Mouse (Mus musculus) limb, embryonic 11.5 days (tissue): Measurements from ENCODE around the gene Kank2. TPM values are rescaled to one million over a fixed set of nuclear protein-coding genes. Genes with fewer than 3 reads are reported as not detected.

ENCODE experiments used
- ATAC-seq: fragments of 200-750 bp; cut with Nextera tagmentation; 2 replicates; pipeline ENCODE4 v1.8.0; 2017; ENCODE audit warnings: low read depth; ENCODE audit not compliant: insufficient number of reproducible peaks, low FRiP score, low TSS enrichment
- DNase-seq: peaks from one replicate; pipeline ENCODE4 v3.0.0-alpha.2; 2015; ENCODE audit warnings: low spot score
- H3K27ac ChIP-seq: fragments of 300-500 bp; sonication (generic); replicated peaks from 2 replicates; pipeline ENCODE4 v1.5.1; 2014; ENCODE audit warnings: low read depth, mild to moderate bottlenecking, low read length
- H3K27me3 ChIP-seq: fragments of 300-500 bp; sonication (generic); 2 replicates; pipeline ENCODE4 v1.6.1; 2014; ENCODE audit warnings: mild to moderate bottlenecking, low read length, mixed read lengths; ENCODE audit not compliant: control insufficient read depth, insufficient read depth
- H3K36me3 ChIP-seq: fragments of 300-500 bp; sonication (generic); 2 replicates; pipeline ENCODE4 v1.6.1; 2014; ENCODE audit warnings: mild to moderate bottlenecking, low read length, moderate library complexity, mixed read lengths; ENCODE audit not compliant: control insufficient read depth, insufficient read depth
- H3K4me1 ChIP-seq: fragments of 300-500 bp; sonication (generic); 2 replicates; pipeline ENCODE4 v1.6.1; 2014; ENCODE audit warnings: low read length, mixed read lengths; ENCODE audit not compliant: control insufficient read depth, insufficient read depth
- H3K4me2 ChIP-seq: fragments of 300-500 bp; sonication (generic); 2 replicates; pipeline ENCODE4 v1.6.1; 2014; ENCODE audit warnings: low read depth, mild to moderate bottlenecking, moderate library complexity; ENCODE audit not compliant: severe bottlenecking
- H3K4me3 ChIP-seq: fragments of 300-500 bp; sonication (generic); 2 replicates; pipeline ENCODE4 v1.5.1; 2014; ENCODE audit warnings: low read depth, low read length
- H3K9ac ChIP-seq: fragments of 300-500 bp; sonication (generic); 2 replicates; pipeline ENCODE4 v1.6.1; 2014; ENCODE audit warnings: mild to moderate bottlenecking, low read length
- H3K9me3 ChIP-seq: fragments of 300-500 bp; sonication (generic); 2 replicates; pipeline ENCODE4 v1.6.1; 2016; ENCODE audit warnings: low read length; ENCODE audit not compliant: control insufficient read depth
- WGBS: fragments of 180-500 bp; shearing (Covaris S2); extraction: QIAGEN DNeasy Blood & Tissue Kit; methylation state at CpG from one replicate; pipeline ENCODE4 v1.1.7; 2014; 5-methylcytosine and 5-hydroxymethylcytosine counted together
- polyA plus RNA-seq: library from polyadenylated mRNA; unstranded; fragments of >200 nt; fragmentation: Nextera tagmentation; extraction: Ambion mirVana; gene quantifications from 2 replicates; pipeline ENCODE4 v1.2.1, GENCODE M21; 2014

Kank2 gene
- polyA plus RNA-seq, 1 experiment from 2014 or later, result 11.6 TPM

GRCm38 (mm10) chr9:21840115-21840787, 41.7 kb upstream of the Kank2 start:
- Histone ChIP-seq H3K9me3 (no peaks in the 10 kb centered on the region), H3K36me3 (peaks cover 21% of the 10 kb centered on the region), H3K27me3 (no peaks in the 10 kb centered on the region), H3K4me1 (peaks cover 4% of the 10 kb centered on the region; the same call in 1 of the 2 replicates), H3K27ac (no peak overlapping the region), H3K9ac (no peak overlapping the region), H3K4me2 (no peak overlapping the region), H3K4me3 (no peak overlapping the region)
- DNase-seq (peak; percentile 72), ATAC-seq (no peak)
- 58% methylated on average over 8 of the region's 8 CpGs for WGBS

GRCm38 (mm10) chr9:21837690-21838089, 39.1 kb upstream of the Kank2 start:
- no peak for DNase-seq
- H3K4me3 ChIP-seq, result no peak overlapping the region
- 95% methylated on average over 2 of the region's 2 CpGs for WGBS
- H3K36me3 ChIP-seq, result peaks cover 19% of the 10 kb centered on the region; the same call in 1 of the 2 replicates
- no peaks in the 10 kb centered on the region for H3K27me3 ChIP-seq
- no peak overlapping the region for H3K27ac ChIP-seq
- no peak for ATAC-seq
- peaks cover 2% of the 10 kb centered on the region; the same call in 1 of the 2 replicates for H3K4me1 ChIP-seq
- H3K9me3 ChIP-seq, result no peaks in the 10 kb centered on the region
- H3K4me2 ChIP-seq, result no peak overlapping the region
- H3K9ac ChIP-seq, result no peak overlapping the region

- Histone ChIP-seq H3K27me3 (no peaks in the 10 kb centered on the region), H3K4me3 (no peak within 1 kb of the TSS), H3K4me2 (no peak within 1 kb of the TSS), H3K36me3 (peaks cover 19% of the 10 kb centered on the region; the same call in 1 of the 2 replicates), H3K27ac (no peak within 1 kb of the TSS), H3K9ac (no peak within 1 kb of the TSS; the same call in 1 of the 2 replicates), H3K4me1 (no peaks in the 10 kb centered on the region), H3K9me3 (no peaks in the 10 kb centered on the region)
- DNase-seq (no peak), ATAC-seq (no peak)
- 90% methylated on average over 15 of the region's 15 CpGs for WGBS
These were observed 36.8 kb upstream of the Kank2 start, which contains the start of gene Angptl8 for GRCm38 (mm10) chr9:21835258-21835912. Gene Angptl8, plus strand, starts transcription at chr9:21835510.

GRCm38 (mm10) chr9:21831558-21832240, 33.2 kb upstream of the Kank2 start:
- DNase-seq (no peak), ATAC-seq (no peak)
- Histone ChIP-seq H3K4me1 (no peaks in the 10 kb centered on the region), H3K4me2 (no peak overlapping the region), H3K9ac (no peak overlapping the region), H3K36me3 (peaks cover 12% of the 10 kb centered on the region; the same call in 1 of the 2 replicates), H3K27me3 (no peaks in the 10 kb centered on the region), H3K27ac (no peak overlapping the region), H3K4me3 (no peak overlapping the region), H3K9me3 (no peaks in the 10 kb centered on the region)
- 89% methylated on average over 20 of the region's 20 CpGs for WGBS

- Histone ChIP-seq H3K27ac (no peak overlapping the region), H3K4me3 (no peak overlapping the region), H3K9me3 (no peaks in the 10 kb centered on the region), H3K27me3 (no peaks in the 10 kb centered on the region), H3K36me3 (peaks cover 14% of the 10 kb centered on the region; the same call in 1 of the 2 replicates), H3K4me2 (no peak overlapping the region), H3K4me1 (no peaks in the 10 kb centered on the region), H3K9ac (no peak overlapping the region)
- no peak for DNase-seq
- no peak for ATAC-seq
- WGBS, result 90% methylated on average over 11 of the region's 11 CpGs
These were observed 32.4 kb upstream of the Kank2 start for GRCm38 (mm10) chr9:21830936-21831335.

GRCm38 (mm10) chr9:21830461-21830850, 31.9 kb upstream of the Kank2 start:
- peaks cover 14% of the 10 kb centered on the region; the same call in 1 of the 2 replicates for H3K36me3 ChIP-seq
- no peaks in the 10 kb centered on the region for H3K4me1 ChIP-seq
- ATAC-seq (no peak), DNase-seq (no peak)
- H3K9ac ChIP-seq, result no peak overlapping the region
- H3K27ac ChIP-seq, result no peak overlapping the region
- H3K27me3 ChIP-seq, result no peaks in the 10 kb centered on the region
- H3K4me3 ChIP-seq, result no peak overlapping the region
- H3K9me3 ChIP-seq, result no peaks in the 10 kb centered on the region
- no peak overlapping the region for H3K4me2 ChIP-seq
- WGBS, result 83% methylated on average over 5 of the region's 5 CpGs

GRCm38 (mm10) chr9:21829834-21830460, 31.4 kb upstream of the Kank2 start:
- no peaks in the 10 kb centered on the region for H3K4me1 ChIP-seq
- no peaks in the 10 kb centered on the region for H3K9me3 ChIP-seq
- no peak for ATAC-seq
- H3K27me3 ChIP-seq, result no peaks in the 10 kb centered on the region
- H3K36me3 ChIP-seq, result peaks cover 14% of the 10 kb centered on the region; the same call in 1 of the 2 replicates
- H3K9ac ChIP-seq, result no peak overlapping the region
- H3K4me2 ChIP-seq, result no peak overlapping the region
- no peak overlapping the region for H3K4me3 ChIP-seq
- no peak overlapping the region for H3K27ac ChIP-seq
- 91% methylated on average over 14 of the region's 14 CpGs for WGBS
- DNase-seq, result no peak

- 57% methylated on average over 10 of the region's 10 CpGs for WGBS
- Histone ChIP-seq H3K9me3 (no peaks in the 10 kb centered on the region), H3K9ac (no peak overlapping the region), H3K36me3 (peaks cover 14% of the 10 kb centered on the region; the same call in 1 of the 2 replicates), H3K4me3 (no peak overlapping the region), H3K27me3 (no peaks in the 10 kb centered on the region), H3K27ac (no peak overlapping the region), H3K4me2 (no peak overlapping the region), H3K4me1 (no peaks in the 10 kb centered on the region)
- DNase-seq (no peak), ATAC-seq (no peak)
These were observed 25.8 kb upstream of the Kank2 start for GRCm38 (mm10) chr9:21824366-21824765.
